Comparison of ENCODE assay signal across 7 mouse cellular contexts in the genomic region with DNA sequence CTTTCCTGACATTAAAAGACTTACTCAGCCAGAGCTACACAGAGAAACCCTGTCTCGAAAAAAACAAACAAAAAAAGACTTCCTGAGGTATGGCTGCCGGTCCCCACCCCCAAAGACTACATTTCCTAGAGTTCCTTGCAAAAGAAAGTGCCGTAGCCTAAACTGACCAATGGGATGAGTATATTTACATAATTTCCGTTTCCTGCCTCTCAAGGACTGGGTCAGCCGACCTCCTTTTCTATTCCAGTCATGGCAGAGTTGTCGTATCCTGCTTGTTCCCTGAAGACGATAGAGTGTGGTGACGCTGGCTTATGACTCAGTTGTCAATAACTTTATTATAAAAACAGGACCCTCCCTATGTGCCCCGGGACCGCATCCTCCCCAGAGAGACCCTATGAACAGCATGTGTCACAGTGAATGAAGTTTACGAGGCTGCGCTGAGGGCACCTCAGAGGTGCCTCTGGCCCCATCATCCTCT. TPM values are rescaled to one million over a fixed set of nuclear protein-coding genes. Genes with fewer than 3 reads are reported as not detected.
DNase-seq lines count a peak whose midpoint lies in the region; ATAC-seq and TF ChIP-seq lines count a peak whose summit lies in the region.

No protein-coding gene starts in this region.

- H3K27ac ChIP-seq in ES-E14 (ENCODE audit: insufficient read depth, low read depth, low read length, poor library complexity, severe bottlenecking), result no peak overlapping the region; the same call in 1 of the 2 replicates
- H3K27ac ChIP-seq in hindbrain, embryonic 12.5 days, result peak overlapping the region; percentile 58

- H3K9ac ChIP-seq in ES-E14 (ENCODE audit: insufficient read depth, low read depth, low read length, poor library complexity, severe bottlenecking), result peak overlapping the region; percentile 60; the same call in 1 of the 2 replicates
- peak overlapping the region; percentile 62 for H3K9ac ChIP-seq in hindbrain, embryonic 12.5 days

- no peaks in the 10 kb centered on the region for H3K27me3 ChIP-seq in hindbrain, embryonic 12.5 days

- peak overlapping the region; percentile 60 for H3K4me2 ChIP-seq in hindbrain, embryonic 12.5 days (replicated peaks)

- in situ Hi-C loops in ES-E14 (cut with MboI; ENCODE audit: low sequenced_read_pairs in 2 of 2, unreplicated experiment in 2 of 2), result no loop called here

- H3K36me3 ChIP-seq in ES-E14 (ENCODE audit: control insufficient read depth, insufficient read depth, low read length, poor library complexity, severe bottlenecking), result peaks cover 6% of the 10 kb centered on the region; the same call in 1 of the 2 replicates
- H3K36me3 ChIP-seq in hindbrain, embryonic 12.5 days, result peaks cover 9% of the 10 kb centered on the region

- ATAC-seq in erythroid progenitor cell, adult 5-6 weeks (replicated peaks; ENCODE audit: low FRiP score, poor library complexity, severe bottlenecking), result peak; percentile 62
- ATAC-seq in hindbrain, embryonic 12.5 days (ENCODE audit: low FRiP score), result peak; percentile 87

- WGBS in hindbrain, embryonic 12.5 days, result 27% methylated on average over 12 of the region's 12 CpGs

- no peak for DNase-seq in ES-E14 (ENCODE audit: low read depth, low spot score)
- DNase-seq in brain, embryonic 14.5 days (ENCODE audit: low read depth), result peak; percentile 95
- DNase-seq in layer of hippocampus, postnatal 14 days (ENCODE audit: low spot score in 2 of 2), result peak; percentile 51 to 85
- DNase-seq in lung, postnatal 14 days, result peak; percentile 68
- peak; percentile 64 for DNase-seq in retina, postnatal 7 days (ENCODE audit: low read depth, low spot score)

- H3K9me3 ChIP-seq in ES-E14 (ENCODE audit: control insufficient read depth, insufficient read depth, low read depth, low read length), result no peaks in the 10 kb centered on the region
- no peaks in the 10 kb centered on the region for H3K9me3 ChIP-seq in hindbrain, embryonic 12.5 days (replicated peaks)

- no peak for TF ChIP-seq CTCF in brain, embryonic 14.5 days (IDR thresholded peaks at IDR 0.05; ENCODE audit: borderline replicate concordance, extremely low read depth, insufficient read depth, insufficient read length)

- H3K4me3 ChIP-seq in ES-E14 (ENCODE audit: insufficient read depth in 1 of 2, low read depth in 1 of 2, low read length in 2 of 2, poor library complexity in 1 of 2, severe bottlenecking in 1 of 2), result peak overlapping the region; percentile 44 to 49
- peak overlapping the region; percentile 34 for H3K4me3 ChIP-seq in hindbrain, embryonic 12.5 days

- TF ChIP-seq POLR2A in brain, embryonic 14.5 days (IDR thresholded peaks at IDR 0.05; ENCODE audit: borderline replicate concordance, extremely low read depth, insufficient read depth, insufficient read length, poor library complexity, severe bottlenecking), result 0 out of 2 replicates have a peak, but pooled peaks have one; percentile 11

- H3K4me1 ChIP-seq in ES-E14 (ENCODE audit: control insufficient read depth in 2 of 2, insufficient read depth in 2 of 2, low read length in 2 of 2, poor library complexity in 1 of 2), result peaks cover 0 to 14% of the 10 kb centered on the region in 2 experiments; a peak in 1 of 4 replicates
- peaks cover 7% of the 10 kb centered on the region for H3K4me1 ChIP-seq in hindbrain, embryonic 12.5 days

TF ChIP-seq in ES-E14, 5 proteins besides CTCF, POLR2A, EP300 and RAD21:
- TF ChIP-seq CHD2 (IDR thresholded peaks at IDR 0.05; ENCODE audit: low read depth, low read length), result no peak
- peak; percentile 90 for TF ChIP-seq HCFC1 (IDR thresholded peaks at IDR 0.05; ENCODE audit: borderline replicate concordance, insufficient read depth, low read length)

RNA-seq across cellular contexts. Expression of a gene that starts 7.4 kb away (rescaled TPM):
- 2.4 and 2.8 TPM in 2 replicates for total RNA-seq in ES-E14 (2012; rRNA removed)
- polyA plus RNA-seq in brain, embryonic 14.5 days (2012; rRNA removed), result 3.4 and 3.7 TPM in 2 replicates
- 4.0 and 4.6 TPM in 2 replicates for total RNA-seq in erythroid progenitor cell, adult 5-6 weeks (2015; ENCODE audit: low replicate concordance)
- 1.4 and 2.6 TPM in 2 replicates for total RNA-seq in erythroid progenitor cell, adult 5-6 weeks (2017; ENCODE audit: low replicate concordance)
- polyA plus RNA-seq in hindbrain, embryonic 12.5 days (2016; fragmentation: Nextera tagmentation; extraction: Ambion mirVana), result 2.3 and 2.5 TPM in 2 replicates
- 1 to 10 TPM; 6.2 to 7.4 TPM for total RNA-seq in layer of hippocampus, postnatal 14 days (2021)

RNA-seq across cellular contexts. Expression of a gene that starts 12.6 kb away (rescaled TPM):
- 18.8 and 18.9 TPM in 2 replicates for total RNA-seq in ES-E14 (2012; rRNA removed)
- polyA plus RNA-seq in brain, embryonic 14.5 days (2012; rRNA removed), result 27.0 and 31.0 TPM in 2 replicates
- total RNA-seq in erythroid progenitor cell, adult 5-6 weeks (2015; ENCODE audit: low replicate concordance), result 7.2 and 8.4 TPM in 2 replicates
- total RNA-seq in erythroid progenitor cell, adult 5-6 weeks (2017; ENCODE audit: low replicate concordance), result 5.7 and 7.6 TPM in 2 replicates
- polyA plus RNA-seq in hindbrain, embryonic 12.5 days (2016; fragmentation: Nextera tagmentation; extraction: Ambion mirVana), result 19.5 and 19.8 TPM in 2 replicates
- total RNA-seq in layer of hippocampus, postnatal 14 days (2021), result 10 to 100 TPM; 41.6 to 44.7 TPM

RNA-seq across cellular contexts. Expression of a gene that starts 23.5 kb away (rescaled TPM):
- 40.5 and 53.9 TPM in 2 replicates for total RNA-seq in ES-E14 (2012; rRNA removed)
- 6.4 and 8.3 TPM in 2 replicates for polyA plus RNA-seq in brain, embryonic 14.5 days (2012; rRNA removed)
- total RNA-seq in erythroid progenitor cell, adult 5-6 weeks (2015; ENCODE audit: low replicate concordance), result 2.2 and 2.5 TPM in 2 replicates
- total RNA-seq in erythroid progenitor cell, adult 5-6 weeks (2017; ENCODE audit: low replicate concordance), result 5.6 and 6.7 TPM in 2 replicates
- polyA plus RNA-seq in hindbrain, embryonic 12.5 days (2016; fragmentation: Nextera tagmentation; extraction: Ambion mirVana), result 37.1 and 37.2 TPM in 2 replicates
- total RNA-seq in layer of hippocampus, postnatal 14 days (2021), result 1 to 10 TPM; 5.1 to 9.1 TPM

RNA-seq across cellular contexts. Expression of a gene that starts 30.9 kb away (rescaled TPM):
- 0.21 TPM in 1 of 2 replicates, not detected in the other for total RNA-seq in ES-E14 (2012; rRNA removed)
- polyA plus RNA-seq in brain, embryonic 14.5 days (2012; rRNA removed), result not detected in 2 replicates
- total RNA-seq in erythroid progenitor cell, adult 5-6 weeks (2015; ENCODE audit: low replicate concordance), result not detected in 2 replicates
- total RNA-seq in erythroid progenitor cell, adult 5-6 weeks (2017; ENCODE audit: low replicate concordance), result not detected in 2 replicates
- not detected in 2 replicates for polyA plus RNA-seq in hindbrain, embryonic 12.5 days (2016; fragmentation: Nextera tagmentation; extraction: Ambion mirVana)
- total RNA-seq in layer of hippocampus, postnatal 14 days (2021), result not detected

RNA-seq across cellular contexts. Expression of a gene that starts 33.9 kb away (rescaled TPM):
- total RNA-seq in ES-E14 (2012; rRNA removed), result 238 and 265 TPM in 2 replicates
- 39.8 and 50.9 TPM in 2 replicates for polyA plus RNA-seq in brain, embryonic 14.5 days (2012; rRNA removed)
- total RNA-seq in erythroid progenitor cell, adult 5-6 weeks (2015; ENCODE audit: low replicate concordance), result 86.9 and 122 TPM in 2 replicates
- 178 and 179 TPM in 2 replicates for total RNA-seq in erythroid progenitor cell, adult 5-6 weeks (2017; ENCODE audit: low replicate concordance)
- polyA plus RNA-seq in hindbrain, embryonic 12.5 days (2016; fragmentation: Nextera tagmentation; extraction: Ambion mirVana), result 95.7 and 99.9 TPM in 2 replicates
- total RNA-seq in layer of hippocampus, postnatal 14 days (2021), result 1 to 10 TPM; 2.4 to 5.0 TPM
